Mouse (Mus musculus) forebrain, embryonic 12.5 days (tissue): ENCODE measurements at regions not wholly inside any gene's neighbourhood (a gene's known extent, or its start where the extent isn't known, plus 50 kb on each side); places are given as distances from the start of the nearest gene placed in this dataset.

Experiments used
- ATAC-seq: fragments of 200-750 bp; cut with Nextera tagmentation; 2 replicates; pipeline ENCODE4 v1.8.0; 2017; ENCODE audit warnings: moderate TSS enrichment; ENCODE audit not compliant: low FRiP score
- H3K27ac ChIP-seq: fragments of 300-500 bp; sonication (generic); 2 replicates; pipeline ENCODE4 v1.5.1; 2016; ENCODE audit warnings: mild to moderate bottlenecking
- H3K27me3 ChIP-seq: fragments of 300-500 bp; sonication (generic); 2 replicates; pipeline ENCODE4 v1.6.1; 2016; ENCODE audit warnings: mild to moderate bottlenecking
- H3K36me3 ChIP-seq: fragments of 300-500 bp; sonication (generic); replicated peaks from 2 replicates; pipeline ENCODE4 v1.6.1; 2016; ENCODE audit warnings: mild to moderate bottlenecking
- H3K4me1 ChIP-seq: fragments of 300-500 bp; sonication (generic); 2 replicates; pipeline ENCODE4 v1.6.1; 2016
- H3K4me2 ChIP-seq: fragments of 300-500 bp; sonication (generic); 2 replicates; pipeline ENCODE4 v1.6.1; 2016; ENCODE audit warnings: mild to moderate bottlenecking, moderate library complexity
- H3K4me3 ChIP-seq: fragments of 300-500 bp; sonication (generic); replicated peaks from 2 replicates; pipeline ENCODE4 v1.5.1; 2016; ENCODE audit warnings: mild to moderate bottlenecking
- H3K9ac ChIP-seq: fragments of 300-500 bp; sonication (generic); 2 replicates; pipeline ENCODE4 v1.6.1; 2016; ENCODE audit warnings: mild to moderate bottlenecking
- H3K9me3 ChIP-seq: fragments of 300-500 bp; sonication (generic); 2 replicates; pipeline ENCODE4 v1.6.1; 2016
- WGBS: fragments of 180-500 bp; shearing (Covaris S2); methylation state at CpG from one replicate; pipeline ENCODE4 v1.1.7; 2016; 5-methylcytosine and 5-hydroxymethylcytosine counted together

DNA sequence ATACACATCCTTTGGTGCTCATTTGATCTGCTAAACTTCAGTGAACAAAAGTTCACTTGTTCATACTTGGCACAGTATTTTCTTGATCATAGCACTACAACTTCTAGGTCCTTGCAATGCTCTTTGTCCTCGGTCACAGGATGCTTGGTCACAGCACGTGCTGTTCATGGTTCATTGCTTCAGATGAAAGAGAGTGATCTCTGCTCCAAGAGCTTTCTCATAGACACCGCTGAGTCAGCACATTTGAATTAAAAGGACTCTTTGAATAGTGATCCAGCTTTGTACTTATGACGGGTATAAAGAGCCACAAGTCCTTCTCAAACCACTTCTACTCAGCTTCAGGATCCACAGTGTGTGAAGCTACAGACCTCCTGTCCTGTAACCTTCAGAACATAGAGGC, 649.3 kb upstream of the Arrdc4 start:
- no peak overlapping the region for H3K4me2 ChIP-seq
- peak; percentile 36; the same call in 1 of the 2 replicates for ATAC-seq
- no peaks in the 10 kb centered on the region for H3K9me3 ChIP-seq
- H3K4me3 ChIP-seq, result no peak overlapping the region
- H3K9ac ChIP-seq, result no peak overlapping the region
- H3K27me3 ChIP-seq, result no peaks in the 10 kb centered on the region
- WGBS, result 10% methylated on average over 4 of the region's 4 CpGs
- no peaks in the 10 kb centered on the region for H3K36me3 ChIP-seq
- 0 out of 2 replicates have a peak, but pooled peaks cover 2% of the 10 kb centered on the region for H3K4me1 ChIP-seq
- H3K27ac ChIP-seq, result no peak overlapping the region

DNA sequence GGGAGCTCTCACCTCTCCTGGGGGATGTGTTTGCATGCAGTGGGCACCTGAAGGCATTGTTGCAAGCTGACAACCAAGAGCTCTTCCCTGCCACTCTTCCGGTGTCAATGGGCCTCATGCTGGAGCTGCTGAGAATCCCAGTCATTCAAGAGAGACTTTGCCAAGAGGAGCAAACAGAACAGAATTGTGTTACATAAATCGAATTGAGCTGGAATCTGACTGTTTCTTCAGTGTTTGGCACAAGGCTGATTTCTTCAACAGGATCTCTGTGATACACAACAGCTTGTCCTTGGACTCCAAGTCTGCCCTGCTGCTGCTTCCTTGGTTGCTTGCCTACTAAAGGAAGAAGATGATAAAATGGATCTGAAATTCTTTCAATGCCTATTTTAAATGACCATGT, 647.8 kb upstream of the Arrdc4 start:
- no peak overlapping the region for H3K27ac ChIP-seq
- 86% methylated on average over 2 of the region's 2 CpGs for WGBS
- no peaks in the 10 kb centered on the region for H3K27me3 ChIP-seq
- H3K9me3 ChIP-seq, result no peaks in the 10 kb centered on the region
- no peak overlapping the region for H3K4me2 ChIP-seq
- no peak overlapping the region for H3K9ac ChIP-seq
- 0 out of 2 replicates have a peak, but pooled peaks cover 2% of the 10 kb centered on the region for H3K4me1 ChIP-seq
- H3K4me3 ChIP-seq, result no peak overlapping the region
- H3K36me3 ChIP-seq, result no peaks in the 10 kb centered on the region
- ATAC-seq, result no peak
